Mouse (Mus musculus) cortical plate, adult 2 months (tissue): ENCODE measurements around the gene Mesd.

Experiments used
- CTCF ChIP-seq: fragments of 200-500 bp; IDR thresholded peaks from 2 replicates; pipeline ENCODE4 v1.5.1; 2011; ENCODE audit warnings: mild to moderate bottlenecking, control low read depth, low read length; ENCODE audit not compliant: insufficient read depth; ENCODE audit errors: extremely low read depth
- POLR2A ChIP-seq: fragments of 200-500 bp; IDR thresholded peaks from 2 replicates; pipeline ENCODE4 v1.6.1; 2011; ENCODE audit warnings: mild to moderate bottlenecking, low read length, control low read depth; ENCODE audit not compliant: insufficient read depth; ENCODE audit errors: extremely low read depth

DNA sequence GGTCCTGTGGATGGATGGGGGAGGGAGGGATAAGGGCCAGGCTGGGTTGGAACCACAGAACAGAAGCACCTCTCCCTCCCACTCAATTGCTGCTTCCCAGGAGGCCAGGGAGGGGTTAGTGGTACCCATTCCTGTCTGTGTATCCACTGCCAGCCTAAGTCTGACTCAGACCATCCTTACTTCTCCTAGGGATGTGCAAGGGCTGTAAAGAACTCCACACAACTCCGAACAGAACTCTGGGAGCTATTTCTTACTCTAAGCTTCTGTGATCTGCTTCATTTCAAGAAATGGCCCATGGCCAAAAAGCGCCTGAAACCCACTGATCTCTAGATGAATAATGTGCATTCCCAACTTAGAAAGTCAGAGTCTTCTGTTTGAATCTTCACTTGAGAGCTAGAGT is 55.9 kb downstream of the Mesd start:
- TF ChIP-seq CTCF (no peak), POLR2A (no peak)
